Mouse (Mus musculus) CH12.LX (cell line): ENCODE measurements around the gene Kif11. TPM values are rescaled to one million over a fixed set of nuclear protein-coding genes. Genes with fewer than 3 reads are reported as not detected.

Experiments
- DNase-seq: peaks from one replicate; pipeline ENCODE4 v3.0.0-alpha.2; 2013; ENCODE audit errors: extremely low read depth
- H3K27ac ChIP-seq: 2 replicates; pipeline ENCODE4 v1.5.1; 2012; ENCODE audit warnings: low read depth, mild to moderate bottlenecking, control low read depth, moderate library complexity; ENCODE audit not compliant: insufficient read depth
- H3K27me3 ChIP-seq: replicated peaks from 2 replicates; pipeline ENCODE3; 2012; ENCODE audit warnings: inconsistent platforms
- H3K36me3 ChIP-seq, 2 experiments: replicated peaks in 1 of 2; 2 replicates each; pipeline versions ENCODE3 to v1.6.1; 2012; ENCODE audit warnings: inconsistent platforms in 1 of 2, low read length in 1 of 2, mild to moderate bottlenecking in 1 of 2, mixed read lengths in 1 of 2, moderate library complexity in 1 of 2; ENCODE audit not compliant: control insufficient read depth in 1 of 2, insufficient read depth in 1 of 2
- H3K4me1 ChIP-seq, 2 experiments: 2 replicates each; pipeline ENCODE4 v1.6.1; 2012; ENCODE audit warnings: inconsistent platforms in 1 of 2, moderate library complexity in 1 of 2; ENCODE audit not compliant: insufficient read depth in 2 of 2, control insufficient read depth in 1 of 2
- H3K4me2 ChIP-seq: 2 replicates; pipeline ENCODE4 v1.6.1; 2012; ENCODE audit warnings: low read depth, mild to moderate bottlenecking, control low read depth; ENCODE audit not compliant: poor library complexity, insufficient read depth, severe bottlenecking
- H3K4me3 ChIP-seq, 3 experiments: fragments of 150-350 bp in 1 of 3; sonication (generic) in 1 of 3; replicated peaks in 1 of 3; 2 replicates each; pipeline versions ENCODE3 to v1.5.1; 2011 to 2012; ENCODE audit warnings: low read depth in 2 of 3, low read length in 2 of 3, mild to moderate bottlenecking in 2 of 3, moderate library complexity in 2 of 3, control low read depth in 1 of 3, improper control_type of control experiment in 1 of 3, inconsistent platforms in 1 of 3, mixed read lengths in 1 of 3; ENCODE audit not compliant: poor library complexity in 1 of 3
- H3K79me2 ChIP-seq: replicated peaks from 2 replicates; pipeline ENCODE4 v1.6.1; 2012; ENCODE audit warnings: mild to moderate bottlenecking, moderate library complexity; ENCODE audit not compliant: control insufficient read depth, poor library complexity, insufficient read depth, severe bottlenecking; ENCODE audit errors: extremely low read depth
- H3K9ac ChIP-seq: 2 replicates; pipeline ENCODE4 v1.6.1; 2012; ENCODE audit warnings: low read depth, mild to moderate bottlenecking, control low read depth, moderate library complexity; ENCODE audit not compliant: insufficient read depth
- H3K9me3 ChIP-seq: replicated peaks from 2 replicates; pipeline ENCODE3; 2012; ENCODE audit warnings: low read length, inconsistent platforms, mixed read lengths
- CTCF ChIP-seq, 2 experiments: IDR thresholded peaks in 1 of 2; conservative IDR thresholded peaks in 1 of 2; 2 replicates each; pipeline ENCODE4 v1.5.1; 2011 to 2012; ENCODE audit warnings: low read depth in 2 of 2, low read length in 2 of 2, improper control_type of control experiment in 1 of 2, inconsistent platforms in 1 of 2, mild to moderate bottlenecking in 1 of 2, moderate library complexity in 1 of 2
- ETS1 ChIP-seq: conservative IDR thresholded peaks from 2 replicates; pipeline ENCODE4 v1.6.1; 2012; ENCODE audit warnings: low read depth, mild to moderate bottlenecking, inconsistent platforms, low read length, improper control_type of control experiment, moderate library complexity
- GABPA ChIP-seq: IDR thresholded peaks from 2 replicates; pipeline ENCODE4 v1.6.1; 2012; ENCODE audit warnings: low read depth, low read length, improper control_type of control experiment, inconsistent platforms; ENCODE audit not compliant: insufficient replicate concordance
- HCFC1 ChIP-seq: IDR thresholded peaks from 2 replicates; pipeline ENCODE4 v1.6.1; 2012; ENCODE audit warnings: low read depth, mild to moderate bottlenecking, inconsistent platforms, low read length, improper control_type of control experiment
- IRF4 ChIP-seq: IDR thresholded peaks from 2 replicates; pipeline ENCODE4 v1.6.1; 2014; ENCODE audit warnings: low read depth, mild to moderate bottlenecking, inconsistent platforms, low read length, improper control_type of control experiment
- MAFK ChIP-seq: IDR thresholded peaks from 2 replicates; pipeline ENCODE4 v1.6.1; 2011; ENCODE audit warnings: low read length, improper control_type of control experiment; ENCODE audit not compliant: insufficient replicate concordance
- MAZ ChIP-seq: IDR thresholded peaks from 2 replicates; pipeline ENCODE4 v1.6.1; 2012; ENCODE audit warnings: low read depth, mild to moderate bottlenecking, inconsistent platforms, low read length, improper control_type of control experiment, moderate library complexity
- NELFE ChIP-seq: IDR thresholded peaks from 2 replicates; pipeline ENCODE4 v1.6.1; 2011; ENCODE audit warnings: low read depth, low read length, improper control_type of control experiment
- RAD21 ChIP-seq: IDR thresholded peaks from 2 replicates; pipeline ENCODE4 v1.6.1; 2011; ENCODE audit warnings: low read depth, mild to moderate bottlenecking, low read length, improper control_type of control experiment, moderate library complexity
- SIN3A ChIP-seq: IDR thresholded peaks from 2 replicates; pipeline ENCODE4 v1.6.1; 2012; ENCODE audit warnings: low read length, improper control_type of control experiment, inconsistent platforms
- SMC3 ChIP-seq: IDR thresholded peaks from 2 replicates; pipeline ENCODE4 v1.6.1; 2011; ENCODE audit warnings: low read depth, low read length, improper control_type of control experiment
- TCF12 ChIP-seq: IDR thresholded peaks from 2 replicates; pipeline ENCODE4 v1.6.1; 2014; ENCODE audit warnings: low read depth, mild to moderate bottlenecking, inconsistent platforms, low read length, improper control_type of control experiment
- ZKSCAN1 ChIP-seq: IDR thresholded peaks from 2 replicates; pipeline ENCODE4 v1.6.1; 2012; ENCODE audit warnings: low read depth, inconsistent platforms, low read length, improper control_type of control experiment, borderline replicate concordance
- dilution Hi-C: fragments of 300-500 bp; cut with MboI; formaldehyde crosslinking; loops from 2 replicates; pipeline ENCODE4 v1.14.3; 2020; ENCODE audit warnings: low sequenced_read_pairs; ENCODE audit not compliant: extremely low pct_unique_long_range_greater_than_20kb, extremely low pct_ligation_motif_present
- in situ Hi-C: fragments of 300-500 bp; cut with MboI; formaldehyde crosslinking; loops from 3 replicates; pipeline ENCODE4 v1.14.3; 2019; ENCODE audit warnings: low sequenced_read_pairs, low pct_ligation_motif_present, low pct_unique_long_range_greater_than_20kb, mixed read lengths
- polyA plus RNA-seq: library from polyadenylated mRNA; unstranded; fragments of >175 nt; gene quantifications from 2 replicates; pipeline ENCODE4 v1.2.1, GENCODE M21; 2012; ENCODE audit warnings: low read depth; ENCODE audit not compliant: insufficient read length
- total RNA-seq, 2 experiments: library from RNA; depleted of rRNA; stranded (reverse); fragments of 300-350 nt in 1 of 2; fragments of >200 nt in 1 of 2; gene quantifications; 2 replicates each; pipeline ENCODE4 v1.2.3; 2012 to 2014

Kif11 gene
- total and polyA plus RNA-seq, 3 experiments, result 61.7 to 144 (median 67.8) TPM

DNA sequence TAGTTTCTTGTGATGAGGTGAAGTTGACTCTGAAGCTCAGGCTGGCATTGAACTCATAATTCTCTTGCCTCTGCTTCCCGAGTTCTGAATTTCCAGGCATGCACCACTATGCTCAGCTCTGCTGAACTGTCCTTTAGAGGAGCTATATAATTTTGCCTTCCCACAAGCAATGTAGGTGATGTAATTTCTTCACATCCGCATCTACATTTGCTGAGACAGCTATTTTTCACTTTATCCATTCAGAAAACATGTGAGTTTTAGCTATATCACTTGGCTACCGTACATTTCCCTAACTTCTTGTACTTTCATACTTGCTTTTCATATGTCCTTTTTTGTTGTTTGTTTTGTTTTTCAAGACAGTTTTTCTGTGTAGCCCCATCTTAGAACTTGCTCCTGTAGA, 20.1 kb downstream of the Kif11 start:
- Histone ChIP-seq H3K4me1 (peaks cover 0 to 5% of the 10 kb centered on the region in 2 experiments; a peak in 1 of 4 replicates), H3K27me3 (no peaks in the 10 kb centered on the region), H3K4me2 (no peak overlapping the region), H3K9ac (no peak overlapping the region), H3K9me3 (no peaks in the 10 kb centered on the region), H3K36me3 (peaks cover 41 to 84% of the 10 kb centered on the region in 2 experiments)
- in situ Hi-C loops, result no loop called here
- dilution Hi-C loops, result no loop called here
- no peak for TF ChIP-seq MAZ
- TF ChIP-seq MAFK, result peak; percentile 77
- TF ChIP-seq, all 38 proteins: peak for 1
- H3K27ac ChIP-seq, result no peak overlapping the region
- no peak overlapping the region for H3K4me3 ChIP-seq
- H3K79me2 ChIP-seq, result peaks cover 9% of the 10 kb centered on the region; the same call in 1 of the 2 replicates
- DNase-seq, result no peak

DNA sequence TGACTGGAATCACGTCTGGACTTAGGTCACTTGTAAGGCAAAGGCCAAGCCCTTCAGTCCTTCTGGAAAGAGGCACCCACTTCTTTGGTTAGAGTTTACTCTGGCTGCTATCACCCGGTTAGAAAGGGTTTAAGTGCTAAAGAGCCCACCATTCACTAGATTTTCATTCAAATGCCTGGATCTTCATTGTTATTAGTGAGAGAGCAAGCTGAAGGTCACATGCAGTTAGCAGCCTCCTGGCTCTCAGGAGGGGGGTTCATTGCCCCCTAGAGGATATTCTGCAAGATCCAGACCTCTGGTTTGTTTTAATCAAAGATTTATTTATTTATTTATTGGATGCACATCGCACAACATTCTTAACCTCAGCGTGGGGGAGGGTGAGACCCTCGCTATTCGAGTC, 24.7 kb downstream of the Kif11 start:
- TF ChIP-seq IRF4 (no peak), NELFE (no peak), TCF12 (no peak), ZKSCAN1 (no peak), ETS1 (no peak), HCFC1 (no peak)
- Histone ChIP-seq H3K4me2 (no peak overlapping the region), H3K4me1 (no peaks in the 10 kb centered on the region), H3K79me2 (peaks cover 9% of the 10 kb centered on the region; the same call in 1 of the 2 replicates), H3K9me3 (no peaks in the 10 kb centered on the region), H3K27me3 (no peaks in the 10 kb centered on the region), H3K36me3 (peaks cover 40 to 90% of the 10 kb centered on the region in 2 experiments), H3K27ac (no peak overlapping the region), H3K9ac (no peak overlapping the region), H3K4me3 (no peak overlapping the region)
- DNase-seq, result no peak
- dilution Hi-C loops (no loop called here), in situ Hi-C loops (no loop called here)

DNA sequence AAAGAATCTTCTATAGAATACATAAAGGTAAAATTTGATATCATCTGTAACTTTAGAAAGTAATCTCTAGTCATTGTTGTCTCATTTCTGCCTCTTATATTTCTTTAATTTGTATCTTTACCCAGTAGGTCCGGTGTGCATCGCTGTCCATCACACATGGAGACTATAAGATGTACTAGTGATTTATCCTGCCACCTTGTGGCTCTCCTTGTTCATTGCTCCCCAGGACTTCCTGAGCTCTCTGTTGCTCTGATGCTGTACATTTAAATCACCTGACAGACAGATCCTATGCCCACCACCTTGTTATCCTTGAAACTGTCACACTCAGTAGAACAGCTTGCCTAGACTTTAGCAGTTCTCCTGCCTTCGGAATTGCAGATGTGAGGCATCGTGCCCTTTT, 42.1 kb downstream of the Kif11 start:
- H3K27ac ChIP-seq, result no peak overlapping the region
- dilution Hi-C loops, result no loop called here
- peak; percentile 57 for DNase-seq
- no peak overlapping the region for H3K4me3 ChIP-seq
- in situ Hi-C loops, result no loop called here
- no peak overlapping the region for H3K4me2 ChIP-seq
- H3K4me1 ChIP-seq, result no peaks in the 10 kb centered on the region
- H3K9ac ChIP-seq, result no peak overlapping the region
- H3K27me3 ChIP-seq, result no peaks in the 10 kb centered on the region
- no peak for TF ChIP-seq SIN3A
- TF ChIP-seq SMC3, result peak; percentile 60
- TF ChIP-seq RAD21, result peak; percentile 50
- no peak for TF ChIP-seq GABPA
- peak; percentile 46 to 71; a peak in 3 of 4 replicates for TF ChIP-seq CTCF (conservative IDR thresholded peaks at IDR 0.05 in 1 of 2, IDR thresholded peaks at IDR 0.05 in 1 of 2; ENCODE audit: low read depth in 2 of 2, low read length in 2 of 2)
- H3K36me3 ChIP-seq, result peaks cover 49 to 84% of the 10 kb centered on the region in 2 experiments
- no peaks in the 10 kb centered on the region for H3K79me2 ChIP-seq
- H3K9me3 ChIP-seq, result no peaks in the 10 kb centered on the region
